Mouse (Mus musculus): ENCODE measurements at regions not wholly inside any gene's neighbourhood (a gene's known extent, or its start where the extent isn't known, plus 50 kb on each side); places are given as distances from the start of the nearest gene placed in this dataset.

DNA sequence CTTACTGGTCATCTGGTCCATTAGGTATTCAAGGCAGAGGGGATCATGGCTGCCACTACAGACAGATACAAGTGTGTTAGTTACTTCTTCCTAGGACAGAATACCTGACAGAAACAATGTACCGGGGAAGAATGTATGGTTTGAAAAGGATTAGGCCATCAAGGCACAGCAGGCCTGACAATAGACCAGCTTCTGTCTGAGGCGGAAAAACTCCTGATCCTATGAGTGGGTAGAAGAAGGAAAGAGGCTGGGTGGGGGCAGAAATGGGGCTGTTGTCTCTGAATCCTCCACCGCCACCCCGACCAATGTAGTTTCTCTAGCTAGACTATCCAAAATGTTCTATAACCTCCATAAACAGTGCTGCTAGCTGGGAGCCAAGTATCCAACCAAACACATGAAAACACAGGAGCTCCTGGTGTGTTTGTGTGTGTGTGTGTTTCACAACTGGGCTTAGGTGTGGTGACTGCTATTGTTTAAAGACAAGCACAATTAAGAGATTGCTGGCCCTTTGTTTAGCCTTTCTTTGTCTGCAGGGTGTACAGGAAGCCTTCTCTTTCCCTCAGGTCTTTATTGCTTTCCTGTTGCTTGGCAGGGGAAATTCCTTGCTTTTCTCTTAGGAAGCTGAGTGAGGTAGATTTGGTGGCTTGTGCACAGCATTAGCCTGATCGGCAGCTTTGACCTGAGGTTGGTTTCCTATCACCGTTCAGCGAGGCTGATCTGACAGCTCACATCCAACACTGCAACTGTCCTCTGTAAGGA lies 132.7 kb upstream of the Rybp start:
- no peaks in the 10 kb centered on the region for H3K27me3 ChIP-seq (ENCODE audit: insufficient read depth, low read length)
- no peak overlapping the region for H3K4me3 ChIP-seq (ENCODE audit: low read depth, low read length)
- WGBS (ENCODE audit: insufficient replicate concordance), result 59% methylated on average over 7 of the region's 7 CpGs
- DNase-seq, result no peak
- H3K9me3 ChIP-seq (ENCODE audit: low read length), result no peaks in the 10 kb centered on the region
- no peak overlapping the region for H3K9ac ChIP-seq (replicated peaks)
- H3K4me1 ChIP-seq (ENCODE audit: insufficient read depth), result peaks cover 16% of the 10 kb centered on the region
- no peak overlapping the region for H3K27ac ChIP-seq (ENCODE audit: low read depth)
- H3K36me3 ChIP-seq (replicated peaks; ENCODE audit: insufficient read depth, low read length), result no peaks in the 10 kb centered on the region
- H3K4me2 ChIP-seq (ENCODE audit: low read depth, low read length), result no peak overlapping the region
- TF ChIP-seq CTCF (IDR thresholded peaks at IDR 0.05; ENCODE audit: low read depth), result no peak
- TF ChIP-seq EP300 (IDR thresholded peaks at IDR 0.05; ENCODE audit: low read depth), result no peak
- no peak for ATAC-seq

DNA sequence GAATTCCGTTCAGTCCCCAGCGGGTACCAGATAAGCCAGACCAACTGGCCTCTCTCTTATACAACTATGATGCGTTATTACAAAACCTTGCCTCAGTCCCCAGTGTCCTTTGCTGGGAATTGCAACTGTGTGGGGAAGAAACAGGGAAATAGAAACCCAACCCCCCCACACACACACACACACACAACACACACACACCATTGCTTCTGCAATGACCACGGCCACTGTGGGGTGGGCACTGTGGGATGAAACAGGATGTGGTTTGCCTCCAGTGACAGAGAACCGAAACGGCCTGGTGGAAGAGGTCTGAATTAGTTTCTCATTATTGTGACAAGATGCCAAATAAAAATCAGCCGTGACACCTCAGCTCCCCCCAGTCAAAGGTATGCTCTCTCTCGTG lies 128.8 kb upstream of the Rybp start:
- 32% methylated on average over 8 of the region's 8 CpGs for WGBS (ENCODE audit: insufficient replicate concordance)
- DNase-seq, result peak; percentile 55
- Histone ChIP-seq H3K27me3 (ENCODE audit: insufficient read depth, low read length) (no peaks in the 10 kb centered on the region), H3K9me3 (ENCODE audit: low read length) (no peaks in the 10 kb centered on the region), H3K4me1 (ENCODE audit: insufficient read depth) (peaks cover 18% of the 10 kb centered on the region), H3K4me3 (ENCODE audit: low read depth, low read length) (no peak overlapping the region), H3K9ac (replicated peaks) (no peak overlapping the region), H3K36me3 (replicated peaks; ENCODE audit: insufficient read depth, low read length) (no peaks in the 10 kb centered on the region), H3K4me2 (ENCODE audit: low read depth, low read length) (peak overlapping the region; percentile 35), H3K27ac (ENCODE audit: low read depth) (peak overlapping the region; percentile 71)
- TF ChIP-seq EP300 (IDR thresholded peaks at IDR 0.05; ENCODE audit: low read depth) (no peak), CTCF (IDR thresholded peaks at IDR 0.05; ENCODE audit: low read depth) (peak; percentile 17; the same call in 1 of the 2 replicates)
- ATAC-seq, result peak; percentile 59

DNA sequence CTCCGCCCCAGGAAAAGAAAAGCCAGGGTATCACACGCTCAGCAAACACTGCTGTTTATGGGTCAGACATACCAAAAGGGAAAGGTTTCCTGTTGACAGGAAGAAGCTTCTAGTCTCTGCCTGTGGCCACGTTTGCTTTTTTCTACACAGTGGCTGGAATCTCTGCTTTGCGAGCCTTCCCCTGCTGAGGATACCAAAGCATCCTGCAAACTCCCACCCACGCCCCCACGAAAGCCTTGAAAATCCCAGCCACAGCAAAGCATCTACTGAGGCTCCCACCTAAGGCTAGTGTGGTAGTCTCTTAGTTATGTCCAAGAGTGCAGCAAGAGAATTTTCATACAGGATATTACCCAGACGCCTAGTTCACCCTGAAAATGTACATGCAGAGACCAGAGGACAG lies 128.2 kb upstream of the Rybp start:
- peak overlapping the region; percentile 71 for H3K27ac ChIP-seq (ENCODE audit: low read depth)
- DNase-seq (no peak), ATAC-seq (peak; percentile 33; the same call in 1 of the 2 replicates)

DNA sequence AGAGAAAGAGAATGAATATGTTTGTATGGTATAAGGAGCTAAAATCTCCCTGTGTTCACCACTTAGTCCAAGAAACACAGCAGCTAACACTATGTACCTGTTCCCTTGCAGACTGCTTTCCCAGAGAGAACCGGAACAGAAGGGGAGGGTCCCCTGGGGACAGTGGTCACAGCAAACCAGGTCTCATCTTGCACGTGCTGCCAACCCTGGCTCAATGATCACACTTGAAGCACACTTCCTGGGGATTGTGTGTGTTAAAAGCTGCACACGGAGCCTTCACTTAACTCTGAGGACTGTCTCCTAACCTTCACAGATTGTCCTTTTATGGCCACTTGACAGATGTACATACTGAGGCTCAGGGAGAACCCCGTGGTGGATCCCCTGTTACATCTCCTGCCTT lies 127.6 kb upstream of the Rybp start:
- ATAC-seq (no peak), DNase-seq (no peak)
- Histone ChIP-seq H3K27me3 (ENCODE audit: insufficient read depth, low read length) (no peaks in the 10 kb centered on the region), H3K4me2 (ENCODE audit: low read depth, low read length) (no peak overlapping the region), H3K9me3 (ENCODE audit: low read length) (no peaks in the 10 kb centered on the region), H3K9ac (replicated peaks) (no peak overlapping the region), H3K27ac (ENCODE audit: low read depth) (no peak overlapping the region), H3K4me3 (ENCODE audit: low read depth, low read length) (no peak overlapping the region), H3K36me3 (replicated peaks; ENCODE audit: insufficient read depth, low read length) (no peaks in the 10 kb centered on the region), H3K4me1 (ENCODE audit: insufficient read depth) (peaks cover 18% of the 10 kb centered on the region)
- WGBS (ENCODE audit: insufficient replicate concordance), result 31% methylated on average over 4 of the region's 4 CpGs
- TF ChIP-seq CTCF (IDR thresholded peaks at IDR 0.05; ENCODE audit: low read depth) (no peak), EP300 (IDR thresholded peaks at IDR 0.05; ENCODE audit: low read depth) (no peak)

More for the DNA sequence above, 128.2 kb upstream of the Rybp start:
- WGBS (ENCODE audit: insufficient replicate concordance), result 40% methylated on average over 7 of the region's 7 CpGs
- Histone ChIP-seq H3K9me3 (ENCODE audit: low read length) (no peaks in the 10 kb centered on the region), H3K9ac (replicated peaks) (no peak overlapping the region), H3K4me2 (ENCODE audit: low read depth, low read length) (0 out of 2 replicates have a peak overlapping the region, but pooled peaks have one; percentile 35), H3K4me1 (ENCODE audit: insufficient read depth) (peaks cover 18% of the 10 kb centered on the region), H3K27me3 (ENCODE audit: insufficient read depth, low read length) (no peaks in the 10 kb centered on the region), H3K4me3 (ENCODE audit: low read depth, low read length) (no peak overlapping the region), H3K36me3 (replicated peaks; ENCODE audit: insufficient read depth, low read length) (no peaks in the 10 kb centered on the region)
- TF ChIP-seq CTCF (IDR thresholded peaks at IDR 0.05; ENCODE audit: low read depth) (no peak), EP300 (IDR thresholded peaks at IDR 0.05; ENCODE audit: low read depth) (no peak)

DNA sequence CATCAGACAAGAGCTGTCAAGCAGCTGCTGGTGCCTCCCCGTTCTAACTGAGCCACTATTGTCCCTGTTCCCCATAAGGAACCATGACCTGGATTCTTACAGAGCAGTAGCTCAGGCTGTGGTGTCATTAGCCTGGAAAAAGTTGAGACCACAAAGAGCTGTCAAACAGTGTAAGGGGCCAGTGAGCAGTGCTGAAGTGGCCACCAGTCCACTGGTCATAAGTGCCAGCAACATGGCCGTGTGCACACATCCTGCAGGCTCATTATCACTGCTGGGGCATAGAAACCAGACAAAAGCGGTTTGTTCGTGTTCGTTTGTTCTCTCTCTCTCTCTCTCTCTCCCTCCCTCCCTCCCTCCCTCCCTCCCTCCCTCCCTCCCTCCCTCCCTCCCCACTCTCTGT lies 125.2 kb upstream of the Rybp start:
- Histone ChIP-seq H3K4me3 (ENCODE audit: low read depth, low read length) (no peak overlapping the region), H3K27me3 (ENCODE audit: insufficient read depth, low read length) (no peaks in the 10 kb centered on the region), H3K4me2 (ENCODE audit: low read depth, low read length) (no peak overlapping the region), H3K27ac (ENCODE audit: low read depth) (no peak overlapping the region), H3K9me3 (ENCODE audit: low read length) (no peaks in the 10 kb centered on the region), H3K4me1 (ENCODE audit: insufficient read depth) (peaks cover 18% of the 10 kb centered on the region), H3K9ac (replicated peaks) (no peak overlapping the region), H3K36me3 (replicated peaks; ENCODE audit: insufficient read depth, low read length) (no peaks in the 10 kb centered on the region)
- DNase-seq (no peak), ATAC-seq (no peak)
- TF ChIP-seq EP300 (IDR thresholded peaks at IDR 0.05; ENCODE audit: low read depth) (no peak), CTCF (IDR thresholded peaks at IDR 0.05; ENCODE audit: low read depth) (no peak)
- WGBS (ENCODE audit: insufficient replicate concordance), result 62% methylated on average over 5 of the region's 5 CpGs

DNA sequence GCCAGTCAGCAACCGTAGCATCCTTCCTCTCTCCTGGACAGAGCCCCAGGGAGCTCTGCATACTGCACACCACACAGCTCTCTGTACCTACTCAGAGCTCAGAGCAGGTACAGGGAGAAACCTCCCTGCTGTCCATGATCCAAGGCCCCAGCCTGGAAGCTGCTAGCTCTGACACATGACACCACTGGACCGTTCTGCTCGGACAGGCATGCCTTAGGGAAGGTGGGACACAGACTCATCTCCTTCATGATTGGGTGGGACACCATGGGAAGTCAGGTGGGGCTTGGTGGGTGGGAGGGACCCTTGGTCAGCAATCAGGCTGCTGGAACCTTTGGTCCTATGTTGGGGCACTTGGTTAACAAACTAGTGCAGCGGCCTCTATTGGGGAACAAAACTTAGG lies 124.7 kb upstream of the Rybp start:
- no peak overlapping the region for H3K4me2 ChIP-seq (ENCODE audit: low read depth, low read length)
- H3K4me1 ChIP-seq (ENCODE audit: insufficient read depth), result peaks cover 18% of the 10 kb centered on the region
- no peaks in the 10 kb centered on the region for H3K27me3 ChIP-seq (ENCODE audit: insufficient read depth, low read length)
- no peak overlapping the region for H3K4me3 ChIP-seq (ENCODE audit: low read depth, low read length)
- 64% methylated on average over 4 of the region's 4 CpGs for WGBS (ENCODE audit: insufficient replicate concordance)
- no peak overlapping the region for H3K27ac ChIP-seq (ENCODE audit: low read depth)
- H3K9me3 ChIP-seq (ENCODE audit: low read length), result no peaks in the 10 kb centered on the region
- H3K36me3 ChIP-seq (replicated peaks; ENCODE audit: insufficient read depth, low read length), result no peaks in the 10 kb centered on the region
- no peak for ATAC-seq
- DNase-seq, result no peak
- no peak for TF ChIP-seq EP300 (IDR thresholded peaks at IDR 0.05; ENCODE audit: low read depth)
- no peak for TF ChIP-seq CTCF (IDR thresholded peaks at IDR 0.05; ENCODE audit: low read depth)
- no peak overlapping the region for H3K9ac ChIP-seq (replicated peaks)

Measured in liver, postnatal 0 days (tissue).